Mouse (Mus musculus): ENCODE measurements around the gene Ripor2.

The Ripor2 gene

GRCm38 (mm10) chr13:24581833-24582232 is at the start of gene Ripor2:
Gene Ripor2, plus strand, starts transcription at chr13:24582189.
- DNase-seq (ENCODE audit: low spot score in 2 of 2) = no peak

GRCm38 (mm10) chr13:24536531-24537167 is 45.3 kb upstream of the Ripor2 start:
- DNase-seq (ENCODE audit: low spot score in 2 of 2) = no peak

GRCm38 (mm10) chr13:24538012-24538411 is 44.0 kb upstream of the Ripor2 start:
- peak in 1 of 2 experiments; percentile 40 for DNase-seq (ENCODE audit: low spot score in 2 of 2)

- no peak for DNase-seq (ENCODE audit: low spot score in 2 of 2)
Observed at GRCm38 (mm10) chr13:24538941-24539340, 43.0 kb upstream of the Ripor2 start.

GRCm38 (mm10) chr13:24545677-24546076 is 36.3 kb upstream of the Ripor2 start:
- no peak for DNase-seq (ENCODE audit: low spot score in 2 of 2)

- no peak for DNase-seq (ENCODE audit: low spot score in 2 of 2)
Observed at GRCm38 (mm10) chr13:24546801-24547459, 35.1 kb upstream of the Ripor2 start.

- no peak for DNase-seq (ENCODE audit: low spot score in 2 of 2)
Observed at GRCm38 (mm10) chr13:24548911-24549310, 33.1 kb upstream of the Ripor2 start.

- peak; percentile 66 to 72 for DNase-seq (ENCODE audit: low spot score in 2 of 2)
Observed at GRCm38 (mm10) chr13:24551100-24551931, 30.7 kb upstream of the Ripor2 start.

GRCm38 (mm10) chr13:24552039-24552438 is 29.9 kb upstream of the Ripor2 start:
- DNase-seq (ENCODE audit: low spot score in 2 of 2) = no peak

- DNase-seq (ENCODE audit: low spot score in 2 of 2) = no peak
Observed at GRCm38 (mm10) chr13:24561391-24561790, 20.6 kb upstream of the Ripor2 start.

- no peak for DNase-seq (ENCODE audit: low spot score in 2 of 2)
Observed at GRCm38 (mm10) chr13:24564706-24565105, 17.3 kb upstream of the Ripor2 start.

GRCm38 (mm10) chr13:24565230-24565949 is 16.6 kb upstream of the Ripor2 start:
- no peak for DNase-seq (ENCODE audit: low spot score in 2 of 2)

GRCm38 (mm10) chr13:24565950-24566320 is 16.1 kb upstream of the Ripor2 start:
- no peak for DNase-seq (ENCODE audit: low spot score in 2 of 2)

- DNase-seq (ENCODE audit: low spot score in 2 of 2) = no peak
Observed at GRCm38 (mm10) chr13:24567176-24567811, 14.7 kb upstream of the Ripor2 start.

GRCm38 (mm10) chr13:24569066-24569465 is 12.9 kb upstream of the Ripor2 start:
- peak in 1 of 2 experiments; percentile 47 for DNase-seq (ENCODE audit: low spot score in 2 of 2)

- DNase-seq (ENCODE audit: low spot score in 2 of 2) = no peak
Observed at GRCm38 (mm10) chr13:24570716-24571115, 11.3 kb upstream of the Ripor2 start.

GRCm38 (mm10) chr13:24571906-24572305 is 10.1 kb upstream of the Ripor2 start:
- no peak for DNase-seq (ENCODE audit: low spot score in 2 of 2)

- DNase-seq (ENCODE audit: low spot score in 2 of 2) = no peak
Observed at GRCm38 (mm10) chr13:24575126-24575525, 6.9 kb upstream of the Ripor2 start.

GRCm38 (mm10) chr13:24576338-24577119 is 5.5 kb upstream of the Ripor2 start:
- peak in 1 of 2 experiments; percentile 43 for DNase-seq (ENCODE audit: low spot score in 2 of 2)

- no peak for DNase-seq (ENCODE audit: low spot score in 2 of 2)
Observed at GRCm38 (mm10) chr13:24578317-24578716, 3.7 kb upstream of the Ripor2 start.

GRCm38 (mm10) chr13:24580759-24581158 is 1.2 kb upstream of the Ripor2 start:
- peak in 1 of 2 experiments; percentile 28 for DNase-seq (ENCODE audit: low spot score in 2 of 2)
